Mouse (Mus musculus) liver, embryonic 14.5 days (tissue): Measurements from ENCODE around the gene Rbm47.

Source experiments
- CTCF ChIP-seq: IDR thresholded peaks from 2 replicates; pipeline ENCODE4 v1.5.1; 2016; ENCODE audit warnings: antibody characterized with exemption, low read depth, control low read depth
- EP300 ChIP-seq: IDR thresholded peaks from 2 replicates; pipeline ENCODE4 v1.6.1; 2016; ENCODE audit warnings: antibody characterized with exemption, low read depth

- TF ChIP-seq CTCF (no peak), EP300 (no peak)
Observed at GRCm38 (mm10) chr5:66095166-66095565, 77.8 kb downstream of the Rbm47 start.
